Mouse (Mus musculus) adrenal gland, adult 8-10 months (tissue): ENCODE measurements around the gene Swap70. TPM values are rescaled to one million over a fixed set of nuclear protein-coding genes. Genes with fewer than 3 reads are reported as not detected.
A peak's percentile ranks its signal among the peaks of the same experiment; 100 is the strongest.

ENCODE experiments used
- DNase-seq: peaks from one replicate; pipeline ENCODE4 v3.0.0; 2022
- total RNA-seq, 4 experiments: library from RNA; stranded (reverse); gene quantifications; 2 replicates each; pipeline ENCODE4 v1.2.4; 2022

Swap70 gene
- total RNA-seq, 4 experiments from 2014 or later, result 16.0 to 28.7 (median 21.2) TPM

- DNase-seq, result no peak
Observed at GRCm38 (mm10) chr7:110277734-110278245, 56.3 kb downstream of the Swap70 start.

GRCm38 (mm10) chr7:110279183-110279582 lies 57.7 kb downstream of the Swap70 start:
- DNase-seq, result no peak

- no peak for DNase-seq
Observed at GRCm38 (mm10) chr7:110281435-110282256, 60.1 kb downstream of the Swap70 start.

GRCm38 (mm10) chr7:110282797-110283196 lies 61.3 kb downstream of the Swap70 start:
- no peak for DNase-seq

GRCm38 (mm10) chr7:110283484-110284275 lies 62.2 kb downstream of the Swap70 start:
- no peak for DNase-seq

GRCm38 (mm10) chr7:110285076-110285848 lies 63.8 kb downstream of the Swap70 start:
- DNase-seq, result no peak

- no peak for DNase-seq
Observed at GRCm38 (mm10) chr7:110285849-110286151, 64.3 kb downstream of the Swap70 start.

GRCm38 (mm10) chr7:110286198-110286732 lies 64.8 kb downstream of the Swap70 start:
- DNase-seq, result no peak

GRCm38 (mm10) chr7:110286838-110287475 lies 65.4 kb downstream of the Swap70 start:
- DNase-seq, result peak; percentile 54

GRCm38 (mm10) chr7:110287476-110288071 lies 66.1 kb downstream of the Swap70 start:
- DNase-seq, result no peak

GRCm38 (mm10) chr7:110288191-110288604 lies 66.7 kb downstream of the Swap70 start:
- no peak for DNase-seq

GRCm38 (mm10) chr7:110288731-110289191 lies 67.2 kb downstream of the Swap70 start:
- no peak for DNase-seq

GRCm38 (mm10) chr7:110289647-110290046 lies 68.1 kb downstream of the Swap70 start:
- no peak for DNase-seq

GRCm38 (mm10) chr7:110296889-110297603 lies 75.5 kb downstream of the Swap70 start:
- DNase-seq, result peak; percentile 59

- DNase-seq, result no peak
Observed at GRCm38 (mm10) chr7:110297611-110298010, 76.1 kb downstream of the Swap70 start.

GRCm38 (mm10) chr7:110298090-110298489 lies 76.6 kb downstream of the Swap70 start:
- DNase-seq, result no peak

- no peak for DNase-seq
Observed at GRCm38 (mm10) chr7:110298739-110299410, 77.4 kb downstream of the Swap70 start.

- DNase-seq, result no peak
Observed at GRCm38 (mm10) chr7:110302886-110303285, 81.4 kb downstream of the Swap70 start.

- no peak for DNase-seq
Observed at GRCm38 (mm10) chr7:110305486-110305885, 84.0 kb downstream of the Swap70 start.

GRCm38 (mm10) chr7:110306281-110306680 lies 84.8 kb downstream of the Swap70 start:
- DNase-seq, result no peak
